ENCODE assay signal across 9 mouse cellular contexts in the genomic region with DNA sequence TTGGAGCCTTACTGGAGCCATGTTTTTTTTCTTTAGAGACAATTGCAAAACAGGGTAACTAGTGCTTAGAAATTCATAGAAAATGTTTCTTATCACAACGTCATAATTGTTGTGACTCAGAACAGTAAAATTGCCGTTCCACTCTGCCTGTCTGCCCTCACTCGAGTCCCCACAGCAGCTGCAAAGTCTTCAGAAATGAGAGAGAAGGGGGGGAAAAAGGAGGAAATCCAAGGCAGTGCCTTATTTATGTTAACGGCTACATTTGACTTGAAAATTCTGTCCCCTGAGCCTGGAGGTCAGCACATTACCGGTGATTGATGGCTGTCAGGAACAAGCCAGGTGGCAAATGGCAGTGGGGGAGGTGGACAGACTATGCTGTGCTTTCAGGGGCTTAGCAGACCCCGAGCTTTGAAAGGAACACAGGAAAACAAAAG.
DNase-seq lines count a peak whose midpoint lies in the region; ATAC-seq and TF ChIP-seq lines count a peak whose summit lies in the region.
"Had no signal": no experiment of that assay in that cellular context is flagged by ENCODE, and none has a peak within 500 bp of the region (broad histone marks: within the 10 kb centered on the region; RNA-seq: fewer than 3 reads in every experiment).

No protein-coding gene starts in this region.

- no peak overlapping the region for H3K4me2 ChIP-seq in heart, embryonic 12.5 days
- H3K4me2 ChIP-seq in midbrain, embryonic 13.5 days (replicated peaks), result peak overlapping the region; percentile 15; the same call in 1 of the 2 replicates

- H3K9ac ChIP-seq in heart, embryonic 12.5 days, result 0 out of 2 replicates have a peak overlapping the region, but pooled peaks have one; percentile 13
- peak overlapping the region; percentile 5; the same call in 1 of the 2 replicates for H3K9ac ChIP-seq in midbrain, embryonic 13.5 days (replicated peaks)

- no peaks in the 10 kb centered on the region for H3K9me3 ChIP-seq in heart, embryonic 12.5 days (replicated peaks)
- H3K9me3 ChIP-seq in hindbrain, embryonic 10.5 days, result no peaks in the 10 kb centered on the region
- H3K9me3 ChIP-seq in midbrain, embryonic 13.5 days, result no peaks in the 10 kb centered on the region

- intact Hi-C loops in heart, postnatal 10 days (cut with DNase I), result no loop called here
- intact Hi-C loops in gastrocnemius, adult 2 months (cut with DNase I), result no loop called here
- intact Hi-C loops in left cerebral cortex, postnatal 4 days (cut with DNase I), result no loop called here

- ATAC-seq in heart, embryonic 12.5 days (ENCODE audit: insufficient number of reproducible peaks, low FRiP score), result no peak
- peak; percentile 10; the same call in 1 of the 2 replicates for ATAC-seq in midbrain, embryonic 13.5 days

- H3K27ac ChIP-seq in heart, embryonic 12.5 days (ENCODE audit: poor library complexity, severe bottlenecking), result no peak overlapping the region
- H3K27ac ChIP-seq in hindbrain, embryonic 10.5 days, result peak overlapping the region; percentile 73
- H3K27ac ChIP-seq in midbrain, embryonic 13.5 days, result peak overlapping the region; percentile 85
- no peak overlapping the region for H3K27ac ChIP-seq in gastrocnemius, adult 2 months

- no peak for TF ChIP-seq CTCF in gastrocnemius, adult 2 months (IDR thresholded peaks at IDR 0.05)

- no peak for DNase-seq in heart, postnatal 10 days
- DNase-seq in embryo, embryonic 10.5 days (ENCODE audit: low spot score), result peak; percentile 80
- DNase-seq in hindbrain, embryonic 10.5 days (ENCODE audit: low spot score), result peak; percentile 66
- no peak for DNase-seq in gastrocnemius, adult 2 months
- DNase-seq in cerebellum, postnatal 4 days (ENCODE audit: low spot score in 2 of 2), result no peak
- DNase-seq in left cerebral cortex, postnatal 4 days, result no peak
- DNase-seq: thymus, postnatal 25 days had no signal

- H3K4me1 ChIP-seq in heart, embryonic 12.5 days (replicated peaks), result peaks cover 88% of the 10 kb centered on the region
- peaks cover 98% of the 10 kb centered on the region for H3K4me1 ChIP-seq in hindbrain, embryonic 10.5 days (replicated peaks)
- peaks cover 99% of the 10 kb centered on the region for H3K4me1 ChIP-seq in midbrain, embryonic 13.5 days (replicated peaks)

- WGBS in heart, embryonic 12.5 days, result 23% methylated on average over 6 of the region's 6 CpGs
- whole genome bisulfite sequencing in hindbrain, embryonic 10.5 days, result 12% methylated on average over 6 of the region's 6 CpGs
- 10% methylated on average over 6 of the region's 6 CpGs for WGBS in midbrain, embryonic 13.5 days

- H3K27me3 ChIP-seq in heart, embryonic 12.5 days (replicated peaks), result no peaks in the 10 kb centered on the region
- no peaks in the 10 kb centered on the region for H3K27me3 ChIP-seq in hindbrain, embryonic 10.5 days (ENCODE audit: insufficient read depth, poor library complexity, severe bottlenecking)
- no peaks in the 10 kb centered on the region for H3K27me3 ChIP-seq in midbrain, embryonic 13.5 days

- H3K4me3 ChIP-seq in heart, embryonic 12.5 days, result no peak overlapping the region
- H3K4me3 ChIP-seq in hindbrain, embryonic 10.5 days, result peak overlapping the region; percentile 7; the same call in 1 of the 2 replicates
- H3K4me3 ChIP-seq in midbrain, embryonic 13.5 days (replicated peaks), result no peak overlapping the region
- no peak overlapping the region for H3K4me3 ChIP-seq in gastrocnemius, adult 2 months

- H3K36me3 ChIP-seq in heart, embryonic 12.5 days, result no peaks in the 10 kb centered on the region
- H3K36me3 ChIP-seq in hindbrain, embryonic 10.5 days, result peaks cover 32% of the 10 kb centered on the region
- H3K36me3 ChIP-seq in midbrain, embryonic 13.5 days, result peaks cover 5% of the 10 kb centered on the region

Comparison
In these comparisons a context has a peak if more than half of its experiments do, and no peak if none do; other contexts are left out.
1. H3K27ac ChIP-seq: peak in hindbrain, embryonic 10.5 days (single experiment) and midbrain, embryonic 13.5 days (single experiment); none in heart, embryonic 12.5 days (single experiment) and gastrocnemius, adult 2 months (single experiment).
2. DNase-seq: peak in embryo, embryonic 10.5 days (single experiment) and hindbrain, embryonic 10.5 days (single experiment); none in heart, postnatal 10 days (0 of 2), gastrocnemius, adult 2 months (single experiment), cerebellum, postnatal 4 days (0 of 2) and left cerebral cortex, postnatal 4 days (single experiment).